Mouse (Mus musculus) hindbrain, embryonic 14.5 days (tissue): ENCODE data around the gene Gm37240. TPM values are rescaled to one million over a fixed set of nuclear protein-coding genes. Genes with fewer than 3 reads are reported as not detected.

Experiments used
- ATAC-seq: fragments of 200-750 bp; cut with Nextera tagmentation; 2 replicates; pipeline ENCODE4 v1.8.0; 2017; ENCODE audit warnings: moderate number of reproducible peaks, mild to moderate bottlenecking, moderate TSS enrichment, moderate library complexity; ENCODE audit not compliant: low FRiP score
- DNase-seq: peaks from one replicate; pipeline ENCODE4 v3.0.0-alpha.2; 2015; ENCODE audit warnings: low spot score
- H3K27ac ChIP-seq: fragments of 300-500 bp; sonication (generic); 2 replicates; pipeline ENCODE4 v1.5.1; 2014; ENCODE audit warnings: mild to moderate bottlenecking, moderate library complexity
- H3K27me3 ChIP-seq: fragments of 300-500 bp; sonication (generic); 2 replicates; pipeline ENCODE4 v1.6.1; 2014; ENCODE audit warnings: mild to moderate bottlenecking, low read length, mixed read lengths; ENCODE audit not compliant: control insufficient read depth, insufficient read depth
- H3K36me3 ChIP-seq: fragments of 300-500 bp; sonication (generic); replicated peaks from 2 replicates; pipeline ENCODE4 v1.6.1; 2014; ENCODE audit not compliant: control insufficient read depth, insufficient read depth
- H3K4me1 ChIP-seq: fragments of 300-500 bp; sonication (generic); replicated peaks from 2 replicates; pipeline ENCODE4 v1.6.1; 2014; ENCODE audit warnings: antibody characterized with exemption, low read length, mixed read lengths; ENCODE audit not compliant: control insufficient read depth, insufficient read depth
- H3K4me2 ChIP-seq: fragments of 300-500 bp; sonication (generic); replicated peaks from 2 replicates; pipeline ENCODE4 v1.6.1; 2014; ENCODE audit warnings: mild to moderate bottlenecking, moderate library complexity
- H3K4me3 ChIP-seq: fragments of 300-500 bp; sonication (generic); replicated peaks from 2 replicates; pipeline ENCODE4 v1.5.1; 2014; ENCODE audit warnings: mild to moderate bottlenecking, low read length
- H3K9ac ChIP-seq: fragments of 300-500 bp; sonication (generic); 2 replicates; pipeline ENCODE4 v1.6.1; 2014
- H3K9me3 ChIP-seq: fragments of 300-500 bp; sonication (generic); 2 replicates; pipeline ENCODE4 v1.6.1; 2016; ENCODE audit warnings: low read length; ENCODE audit not compliant: control insufficient read depth
- WGBS: fragments of 180-500 bp; shearing (Covaris S2); extraction: QIAGEN DNeasy Blood & Tissue Kit; methylation state at CpG from one replicate; pipeline ENCODE4 v1.1.7; 2014; 5-methylcytosine and 5-hydroxymethylcytosine counted together
- polyA plus RNA-seq: library from polyadenylated mRNA; unstranded; fragments of >200 nt; fragmentation: Nextera tagmentation; extraction: Ambion mirVana; gene quantifications from 2 replicates; pipeline ENCODE4 v1.2.1, GENCODE M21; 2014

The Gm37240 gene
- polyA plus RNA-seq, 1 experiment from 2014 or later: 0.94 TPM

DNA sequence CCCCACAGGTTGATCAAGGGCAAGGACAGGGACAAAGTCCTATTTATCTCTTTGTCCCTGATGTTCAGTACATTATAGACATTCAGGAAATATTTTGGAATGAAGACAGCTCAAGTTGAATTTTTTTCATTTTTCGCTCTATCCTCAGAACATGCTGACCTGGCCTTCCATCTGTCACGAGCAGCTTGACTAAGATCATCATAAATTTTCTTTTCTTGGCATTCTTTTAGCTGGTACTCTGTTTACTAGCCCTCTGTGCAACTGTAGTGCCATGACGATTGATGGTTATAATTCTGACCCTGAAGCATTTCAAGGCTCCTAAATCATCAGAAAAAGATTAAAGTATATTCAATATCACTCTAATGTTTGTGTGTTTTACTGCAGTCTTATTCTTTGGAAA, 287.8 kb downstream of the Gm37240 start:
- DNase-seq: no peak
- Histone ChIP-seq H3K27me3 (no peaks in the 10 kb centered on the region), H3K4me3 (no peak overlapping the region), H3K9me3 (no peaks in the 10 kb centered on the region), H3K4me1 (0 out of 2 replicates have a peak, but pooled peaks cover 4% of the 10 kb centered on the region), H3K4me2 (no peak overlapping the region), H3K27ac (0 out of 2 replicates have a peak overlapping the region, but pooled peaks have one; percentile 20), H3K36me3 (no peaks in the 10 kb centered on the region), H3K9ac (no peak overlapping the region)
- no peak for ATAC-seq
- WGBS: 87% methylated on average over 3 of the region's 3 CpGs

DNA sequence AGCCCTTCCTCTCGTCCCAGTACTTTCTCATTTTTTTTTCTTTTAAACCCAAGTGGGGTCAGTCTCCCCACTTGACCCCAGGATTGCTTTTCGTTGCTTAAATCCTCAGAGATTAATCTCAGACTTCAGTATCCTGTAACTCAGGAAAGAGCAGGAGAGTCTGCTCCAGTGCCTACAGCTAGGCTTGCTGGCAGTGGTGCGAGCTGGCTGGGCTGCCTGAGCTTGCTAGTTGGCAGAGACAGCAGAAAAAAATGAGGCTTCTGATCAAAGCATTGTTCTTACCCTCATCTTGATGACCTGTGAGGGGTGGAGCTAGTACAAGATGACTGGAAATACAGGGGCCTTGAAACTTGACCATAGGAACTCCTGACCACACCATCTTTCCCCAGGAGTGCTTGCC, 292.9 kb downstream of the Gm37240 start:
- Histone ChIP-seq H3K27me3 (no peaks in the 10 kb centered on the region), H3K4me1 (no peaks in the 10 kb centered on the region), H3K4me3 (no peak overlapping the region), H3K9me3 (no peaks in the 10 kb centered on the region), H3K27ac (no peak overlapping the region), H3K36me3 (no peaks in the 10 kb centered on the region), H3K9ac (no peak overlapping the region), H3K4me2 (no peak overlapping the region)
- ATAC-seq (no peak), DNase-seq (no peak)
- WGBS: 85% methylated on average over 3 of the region's 3 CpGs

DNA sequence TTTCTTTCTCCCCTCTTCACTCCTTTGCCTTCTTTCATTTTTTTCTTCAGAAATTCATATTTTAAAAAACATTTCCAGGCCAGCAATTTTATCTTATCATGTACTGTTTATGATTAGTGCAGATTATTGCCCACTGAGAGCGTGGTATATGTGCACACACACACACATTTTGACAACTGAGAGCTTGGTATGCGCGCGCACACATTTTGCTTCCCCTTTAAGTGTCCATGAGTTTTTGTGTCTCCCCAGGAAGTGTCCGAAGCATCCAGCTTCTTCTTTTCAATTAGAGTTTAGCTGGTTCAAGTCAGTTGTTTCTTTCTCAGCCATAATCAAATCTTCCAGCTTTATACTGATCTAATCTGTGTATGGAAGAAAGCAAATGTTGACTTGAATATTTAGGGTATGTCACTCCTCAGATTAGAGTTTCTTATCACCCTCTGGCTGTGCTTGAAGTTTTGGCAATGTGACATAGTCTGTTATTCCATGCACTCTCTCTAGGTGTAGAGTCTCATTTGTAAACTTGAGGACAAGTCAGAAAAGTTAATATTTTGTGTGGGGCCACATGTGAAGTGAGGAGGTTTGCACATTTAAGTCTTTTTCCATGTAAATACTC, 294.6 kb downstream of the Gm37240 start:
- no peak for ATAC-seq
- 93% methylated on average over 5 of the region's 5 CpGs for WGBS
- DNase-seq: no peak
- Histone ChIP-seq H3K4me2 (no peak overlapping the region), H3K27ac (no peak overlapping the region), H3K9me3 (no peaks in the 10 kb centered on the region), H3K4me1 (no peaks in the 10 kb centered on the region), H3K36me3 (no peaks in the 10 kb centered on the region), H3K4me3 (no peak overlapping the region), H3K9ac (no peak overlapping the region), H3K27me3 (no peaks in the 10 kb centered on the region)

DNA sequence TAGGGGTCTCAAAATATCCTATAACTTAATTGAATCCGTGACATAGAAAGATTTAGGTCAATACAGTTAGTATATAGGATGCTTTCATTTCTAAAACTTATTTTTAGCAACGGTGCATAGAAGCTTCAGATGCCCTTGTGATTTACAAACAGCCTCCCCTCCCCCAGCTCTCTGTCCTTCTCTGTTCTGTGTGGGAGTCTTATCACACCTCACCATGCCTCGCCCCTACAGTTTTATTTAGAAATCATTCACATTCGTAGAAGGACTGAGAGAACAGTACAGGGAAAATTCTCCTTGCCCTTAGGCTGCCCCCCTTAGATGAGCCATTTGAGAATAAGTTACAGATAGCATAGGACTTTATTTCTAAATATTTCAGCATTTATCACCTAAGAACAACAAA, 295.3 kb downstream of the Gm37240 start:
- Histone ChIP-seq H3K36me3 (no peaks in the 10 kb centered on the region), H3K4me2 (no peak overlapping the region), H3K4me3 (no peak overlapping the region), H3K4me1 (no peaks in the 10 kb centered on the region), H3K9ac (no peak overlapping the region), H3K9me3 (no peaks in the 10 kb centered on the region), H3K27ac (no peak overlapping the region), H3K27me3 (no peaks in the 10 kb centered on the region)
- ATAC-seq (no peak), DNase-seq (no peak)
- 82% methylated on average over 4 of the region's 4 CpGs for WGBS

DNA sequence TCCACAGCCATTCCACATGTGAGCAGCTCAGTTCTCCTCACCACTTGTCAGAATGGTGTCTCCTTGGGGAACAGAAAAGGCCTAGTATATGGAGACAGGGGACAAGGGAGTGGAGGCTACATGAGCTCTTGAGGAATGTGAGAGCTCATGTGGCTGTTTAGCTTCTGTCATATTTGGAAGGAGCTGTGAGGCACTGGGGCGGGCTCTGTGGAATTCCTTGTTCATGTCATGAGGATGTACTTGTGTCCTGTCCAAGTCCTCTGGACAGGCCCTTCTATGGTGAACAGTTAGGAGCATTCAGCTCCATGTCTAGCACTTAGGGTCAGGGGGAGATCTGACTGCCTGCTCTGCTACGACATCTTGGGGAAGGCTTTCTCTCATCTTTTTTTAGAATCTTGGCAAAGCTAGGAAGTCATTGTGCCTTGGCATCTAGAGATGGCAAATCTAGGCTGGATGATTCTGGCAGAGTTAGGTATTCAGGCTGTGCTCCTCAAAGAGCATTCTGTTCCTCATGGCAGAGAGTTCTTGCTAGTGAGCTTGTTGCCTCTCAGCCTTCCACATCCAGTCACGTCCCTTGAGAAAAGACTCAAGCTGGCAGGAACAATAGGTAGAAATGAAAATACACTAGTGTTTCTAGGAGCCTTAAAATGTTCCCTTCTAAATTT, 297.1 kb downstream of the Gm37240 start:
- 90% methylated on average over 3 of the region's 3 CpGs for WGBS
- ATAC-seq (no peak), DNase-seq (no peak)

DNA sequence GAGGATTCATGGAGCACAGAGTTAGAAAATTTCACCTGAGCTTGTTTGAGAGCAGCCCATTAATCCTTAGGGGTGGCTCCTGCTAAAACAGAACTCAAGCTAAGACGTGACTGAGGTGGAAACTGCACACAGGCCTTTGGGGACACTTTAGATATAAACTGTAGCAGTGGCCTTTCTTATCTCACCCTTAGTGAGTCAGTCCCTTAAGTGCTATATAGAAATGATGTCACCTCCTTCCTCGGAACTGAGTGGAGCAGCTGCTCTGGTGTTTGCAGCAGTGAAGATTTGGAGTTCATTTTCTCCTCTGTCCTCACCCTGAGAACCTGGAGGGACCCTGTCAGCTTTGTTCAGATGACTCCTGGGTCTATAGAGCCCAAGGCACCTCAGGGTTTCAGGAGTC, 298.6 kb downstream of the Gm37240 start:
- no peak overlapping the region for H3K27ac ChIP-seq
- WGBS: 76% methylated on average over 2 of the region's 2 CpGs

More for the DNA sequence above, 297.1 kb downstream of the Gm37240 start:
- H3K9ac ChIP-seq: no peak overlapping the region
- no peak overlapping the region for H3K4me2 ChIP-seq
- H3K9me3 ChIP-seq: no peaks in the 10 kb centered on the region
- H3K36me3 ChIP-seq: no peaks in the 10 kb centered on the region
- no peaks in the 10 kb centered on the region for H3K27me3 ChIP-seq
- H3K27ac ChIP-seq: no peak overlapping the region
- H3K4me1 ChIP-seq: no peaks in the 10 kb centered on the region
- no peak overlapping the region for H3K4me3 ChIP-seq

DNA sequence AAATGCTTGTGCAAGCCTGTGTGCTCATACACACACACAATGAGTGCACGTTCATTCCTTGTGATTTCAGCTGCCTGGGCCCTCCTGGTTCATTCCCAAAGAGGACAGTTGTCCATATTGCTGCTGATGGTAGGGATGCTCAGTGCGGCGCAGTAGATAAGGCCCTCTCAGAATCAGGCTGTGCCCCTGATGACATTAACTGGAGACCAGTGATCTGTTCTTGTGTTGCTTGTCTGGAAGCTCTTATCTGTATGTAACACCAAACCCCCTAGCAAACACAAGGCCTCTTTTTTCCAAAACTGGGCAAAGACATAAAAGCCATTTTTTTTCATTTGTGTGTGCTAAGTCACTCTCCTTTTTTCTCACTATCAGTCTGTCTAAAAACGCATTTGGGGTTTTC, 302.4 kb downstream of the Gm37240 start:
- Histone ChIP-seq H3K4me1 (no peaks in the 10 kb centered on the region), H3K4me2 (no peak overlapping the region), H3K4me3 (no peak overlapping the region), H3K36me3 (0 out of 2 replicates have a peak, but pooled peaks cover 8% of the 10 kb centered on the region), H3K9ac (no peak overlapping the region), H3K27ac (no peak overlapping the region), H3K27me3 (no peaks in the 10 kb centered on the region), H3K9me3 (no peaks in the 10 kb centered on the region)
- ATAC-seq (no peak), DNase-seq (no peak)
- WGBS: 91% methylated on average over 4 of the region's 4 CpGs

More for the DNA sequence above, 298.6 kb downstream of the Gm37240 start:
- DNase-seq: no peak
- Histone ChIP-seq H3K36me3 (no peaks in the 10 kb centered on the region), H3K27me3 (no peaks in the 10 kb centered on the region), H3K4me3 (no peak overlapping the region), H3K9me3 (no peaks in the 10 kb centered on the region), H3K4me2 (no peak overlapping the region), H3K4me1 (no peaks in the 10 kb centered on the region), H3K9ac (no peak overlapping the region)
- no peak for ATAC-seq

DNA sequence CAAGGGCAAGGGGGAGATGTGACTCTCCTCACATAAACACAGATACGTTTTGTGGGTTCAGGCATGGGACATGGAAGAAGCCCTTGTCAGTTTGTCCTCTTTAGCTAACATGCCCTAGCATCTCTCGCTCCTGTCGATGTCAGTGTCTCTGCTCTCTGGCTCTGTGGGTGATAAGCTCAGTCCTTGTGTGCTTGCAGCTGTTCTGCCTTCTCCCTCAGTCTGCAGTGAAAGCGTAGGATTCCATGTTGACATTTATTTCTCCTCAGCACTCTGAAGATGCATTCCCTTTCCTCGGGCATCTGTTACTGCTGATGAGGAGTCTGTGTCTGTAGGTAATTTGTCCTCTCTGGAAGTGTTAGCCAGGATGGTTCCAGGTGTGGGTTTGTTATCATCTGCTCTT, 304.1 kb downstream of the Gm37240 start:
- DNase-seq (no peak), ATAC-seq (no peak)
- Histone ChIP-seq H3K9me3 (no peaks in the 10 kb centered on the region), H3K27ac (no peak overlapping the region), H3K4me3 (no peak overlapping the region), H3K27me3 (no peaks in the 10 kb centered on the region), H3K4me2 (no peak overlapping the region), H3K36me3 (0 out of 2 replicates have a peak, but pooled peaks cover 8% of the 10 kb centered on the region), H3K4me1 (no peaks in the 10 kb centered on the region), H3K9ac (no peak overlapping the region)
- WGBS: 92% methylated on average over 5 of the region's 5 CpGs

DNA sequence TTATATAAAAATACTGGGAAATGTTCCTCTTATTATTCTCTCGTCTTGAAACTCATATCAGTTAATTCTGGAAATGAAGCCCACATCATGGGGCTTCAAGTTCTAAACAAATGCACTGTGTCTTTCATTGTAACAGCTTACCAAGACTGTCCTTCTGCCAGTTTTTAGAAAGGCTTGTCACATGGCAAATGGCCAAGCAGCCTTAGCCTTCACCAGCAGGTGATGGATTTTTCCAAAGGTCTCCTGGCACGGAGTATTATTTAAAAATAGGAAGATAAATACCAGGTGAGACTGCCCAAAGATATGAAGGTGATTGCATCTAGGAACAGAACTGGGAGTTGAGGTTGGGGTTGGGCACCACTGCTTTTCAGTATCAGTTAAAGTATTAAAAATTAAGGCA, 304.6 kb downstream of the Gm37240 start:
- Histone ChIP-seq H3K36me3 (0 out of 2 replicates have a peak, but pooled peaks cover 8% of the 10 kb centered on the region), H3K4me3 (no peak overlapping the region), H3K9me3 (no peaks in the 10 kb centered on the region), H3K4me2 (no peak overlapping the region), H3K4me1 (no peaks in the 10 kb centered on the region), H3K27me3 (no peaks in the 10 kb centered on the region), H3K27ac (no peak overlapping the region), H3K9ac (no peak overlapping the region)
- 80% methylated on average over 2 of the region's 2 CpGs for WGBS
- no peak for ATAC-seq
- DNase-seq: no peak
